Mouse (Mus musculus) retina, postnatal 1 day (tissue): Measurements from ENCODE around the gene Hoxb3.
A peak's percentile ranks its signal among the peaks of the same experiment; 100 is the strongest.

Experiments used
- DNase-seq: peaks from one replicate; pipeline ENCODE4 v3.0.0-alpha.2; 2012

Gene Hoxb3

DNA sequence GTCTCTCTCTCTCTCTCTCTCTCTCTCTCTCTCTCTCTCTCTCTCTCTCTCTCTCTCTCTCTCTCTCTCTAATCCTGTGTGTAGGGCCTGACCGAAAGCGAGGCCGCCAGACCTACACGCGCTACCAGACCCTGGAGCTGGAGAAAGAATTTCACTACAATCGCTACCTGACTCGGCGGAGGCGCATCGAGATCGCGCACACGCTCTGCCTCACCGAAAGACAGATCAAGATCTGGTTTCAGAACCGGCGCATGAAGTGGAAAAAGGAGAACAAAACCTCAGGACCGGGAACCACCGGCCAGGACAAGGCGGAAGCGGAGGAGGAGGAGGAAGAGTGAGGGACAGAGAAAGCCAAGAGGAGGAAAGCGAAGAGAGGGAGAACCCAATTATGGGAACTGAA lies 33.8 kb upstream of the Hoxb3 start:
- DNase-seq, result no peak

DNA sequence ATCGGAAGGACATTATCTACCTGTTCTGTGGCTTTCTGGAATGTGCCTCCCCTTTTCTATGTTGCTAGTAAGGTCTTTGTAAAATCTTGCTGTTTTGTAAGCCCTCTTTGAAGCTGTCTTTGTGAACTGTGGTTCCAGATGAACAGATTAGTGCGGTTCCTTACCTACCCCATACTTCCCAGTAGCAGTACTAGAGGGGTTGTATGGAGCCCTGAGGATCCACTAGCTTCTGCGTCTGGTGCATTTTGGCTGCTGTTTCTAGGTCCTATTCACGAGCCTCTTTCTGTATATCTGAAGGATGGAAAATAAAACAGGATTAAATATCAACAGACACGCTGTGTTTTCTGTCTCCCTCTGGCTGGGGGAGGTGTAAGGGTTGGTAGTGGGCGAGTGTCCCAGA lies 33.3 kb upstream of the Hoxb3 start:
- no peak for DNase-seq

DNA sequence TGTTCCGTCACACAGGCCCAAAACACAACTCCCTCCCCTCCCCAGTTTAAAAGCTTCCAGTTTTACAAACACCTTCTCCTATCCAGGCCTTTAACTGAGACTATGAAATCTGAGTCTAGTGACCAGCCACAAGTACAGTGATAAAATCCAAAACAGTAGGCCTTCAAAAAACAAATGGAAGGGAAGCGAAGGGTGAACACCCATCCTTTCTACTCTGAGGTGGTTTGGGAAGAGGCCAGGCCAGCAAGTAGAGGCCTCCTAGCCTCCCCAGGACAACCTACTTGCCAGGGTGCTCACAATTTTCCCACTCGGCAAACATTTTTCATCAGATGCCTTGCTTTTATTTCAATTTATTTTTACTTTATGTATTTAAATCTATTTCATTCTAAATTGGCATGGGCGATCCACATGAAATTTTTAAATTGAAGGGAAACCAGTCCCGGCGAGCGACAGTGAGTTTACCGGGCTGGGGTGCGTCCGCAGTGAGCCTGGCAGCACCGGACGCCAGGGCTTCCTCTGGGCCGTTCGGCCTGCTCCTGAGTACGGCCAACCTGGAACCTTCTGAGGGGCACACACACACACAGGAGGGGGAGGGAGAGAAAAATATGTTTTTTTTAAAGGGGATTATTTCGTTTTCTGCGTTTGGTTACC lies 32.3 kb upstream of the Hoxb3 start:
- no peak for DNase-seq

DNA sequence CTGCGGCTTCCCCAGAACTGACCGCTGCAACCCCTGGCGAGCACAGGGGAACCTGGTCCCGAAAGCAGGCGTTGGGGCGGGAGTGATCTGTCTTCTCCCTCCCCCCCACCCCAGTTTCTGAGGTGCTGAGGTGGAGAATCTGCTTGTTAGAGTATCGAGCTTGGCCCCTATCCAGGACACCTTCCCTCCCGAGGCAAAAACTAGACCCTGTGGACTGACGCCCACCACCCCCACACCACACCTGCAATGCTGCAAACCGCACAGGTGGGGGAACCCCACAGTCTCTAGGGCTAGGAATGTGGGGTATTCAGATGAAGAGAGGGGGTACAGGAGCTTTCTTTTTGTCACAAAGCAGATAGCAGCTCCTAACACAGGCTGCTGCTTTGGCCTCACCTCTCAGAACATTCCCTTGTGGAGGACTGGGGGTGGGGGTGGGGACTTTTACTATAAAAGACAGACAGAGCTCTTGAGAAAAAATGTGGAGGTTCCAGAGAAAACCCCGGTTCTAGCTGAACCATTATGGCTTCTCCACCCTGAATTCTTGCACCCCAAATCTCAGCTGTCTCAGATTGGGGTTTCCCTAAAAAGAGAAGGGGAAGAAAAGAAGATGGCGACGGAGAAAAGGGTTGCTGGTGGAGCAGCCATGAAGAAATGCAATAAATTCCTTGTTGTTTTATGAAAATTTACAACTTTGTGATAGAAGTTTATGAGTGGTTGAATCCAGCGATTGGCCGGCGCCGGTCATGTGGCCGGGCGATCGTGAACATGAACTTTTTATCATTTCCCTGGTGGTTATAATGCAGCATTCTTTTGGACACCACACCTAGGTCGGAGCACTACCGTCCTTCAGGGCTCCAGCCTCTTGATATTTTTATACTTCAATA lies 31.2 kb upstream of the Hoxb3 start, which contains the start of gene Hoxb6:
TSS of gene Hoxb6 (plus strand) at position 796 of the 884 bp plus-strand sequence.
- DNase-seq, result no peak

DNA sequence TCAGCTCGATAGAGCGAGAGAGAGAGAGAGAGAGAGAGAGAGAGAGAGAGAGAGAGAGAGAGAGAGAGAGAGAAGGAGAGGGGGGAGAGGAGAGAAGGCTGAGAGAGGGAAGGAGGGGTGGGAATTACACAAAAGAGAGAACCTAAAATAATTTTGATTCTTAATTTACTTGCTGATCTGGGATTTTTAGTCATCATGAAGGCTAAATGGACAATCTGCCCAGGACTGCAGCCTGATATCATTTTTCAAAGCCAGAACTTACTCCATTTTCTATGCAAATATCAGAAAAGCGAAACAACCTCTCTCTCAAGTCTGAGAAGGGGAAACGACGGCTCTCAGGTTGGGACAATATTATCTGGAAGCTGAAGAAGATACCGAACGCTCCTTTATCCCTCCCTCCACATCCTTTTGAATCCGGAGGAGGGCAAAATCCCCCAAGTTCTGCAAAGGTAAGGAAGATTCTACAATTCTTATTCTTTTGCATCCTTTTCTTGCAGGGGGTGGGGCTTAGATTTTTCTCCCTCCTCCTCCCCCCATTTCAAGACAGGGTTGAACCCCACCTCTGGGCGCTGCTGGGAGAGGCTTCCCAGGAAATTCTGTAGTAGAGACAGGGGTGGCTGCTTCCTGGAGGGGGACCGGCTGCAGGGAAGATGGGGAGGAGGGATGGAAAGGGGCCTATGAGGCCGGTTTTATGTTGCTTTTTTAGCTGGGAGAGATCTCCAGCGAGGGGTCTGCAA lies 30.4 kb upstream of the Hoxb3 start:
- no peak for DNase-seq

DNA sequence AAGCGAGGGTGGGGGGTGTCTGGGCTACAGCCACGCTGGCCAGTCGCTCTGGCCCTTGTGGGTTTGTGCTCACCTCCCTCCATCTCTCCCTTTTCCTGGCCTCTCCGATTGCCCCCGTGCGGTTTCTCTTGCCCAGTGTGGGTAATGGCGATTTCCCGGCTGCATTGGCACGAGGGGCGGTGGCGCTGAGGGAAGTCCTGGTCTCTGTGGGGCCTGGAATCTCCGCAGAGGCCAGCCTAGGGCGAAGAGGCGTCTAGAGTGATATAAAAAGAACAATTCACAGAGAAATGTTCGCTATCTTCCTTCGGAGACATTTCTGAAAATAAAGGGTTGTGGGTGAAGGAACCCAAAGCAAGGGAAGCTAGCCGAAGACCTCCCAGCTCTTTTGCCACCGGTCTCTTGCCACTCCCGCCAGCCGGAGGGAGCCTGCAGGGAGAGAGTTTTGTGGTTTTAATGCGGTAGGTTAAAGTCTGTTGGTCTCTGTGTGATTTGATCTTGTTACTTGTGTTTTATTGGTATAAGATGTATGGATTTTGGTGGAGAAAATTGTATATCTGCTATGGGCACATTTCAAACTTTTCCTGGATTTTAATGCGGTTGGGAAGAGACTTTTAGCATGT lies 29.7 kb upstream of the Hoxb3 start:
- DNase-seq, result no peak

DNA sequence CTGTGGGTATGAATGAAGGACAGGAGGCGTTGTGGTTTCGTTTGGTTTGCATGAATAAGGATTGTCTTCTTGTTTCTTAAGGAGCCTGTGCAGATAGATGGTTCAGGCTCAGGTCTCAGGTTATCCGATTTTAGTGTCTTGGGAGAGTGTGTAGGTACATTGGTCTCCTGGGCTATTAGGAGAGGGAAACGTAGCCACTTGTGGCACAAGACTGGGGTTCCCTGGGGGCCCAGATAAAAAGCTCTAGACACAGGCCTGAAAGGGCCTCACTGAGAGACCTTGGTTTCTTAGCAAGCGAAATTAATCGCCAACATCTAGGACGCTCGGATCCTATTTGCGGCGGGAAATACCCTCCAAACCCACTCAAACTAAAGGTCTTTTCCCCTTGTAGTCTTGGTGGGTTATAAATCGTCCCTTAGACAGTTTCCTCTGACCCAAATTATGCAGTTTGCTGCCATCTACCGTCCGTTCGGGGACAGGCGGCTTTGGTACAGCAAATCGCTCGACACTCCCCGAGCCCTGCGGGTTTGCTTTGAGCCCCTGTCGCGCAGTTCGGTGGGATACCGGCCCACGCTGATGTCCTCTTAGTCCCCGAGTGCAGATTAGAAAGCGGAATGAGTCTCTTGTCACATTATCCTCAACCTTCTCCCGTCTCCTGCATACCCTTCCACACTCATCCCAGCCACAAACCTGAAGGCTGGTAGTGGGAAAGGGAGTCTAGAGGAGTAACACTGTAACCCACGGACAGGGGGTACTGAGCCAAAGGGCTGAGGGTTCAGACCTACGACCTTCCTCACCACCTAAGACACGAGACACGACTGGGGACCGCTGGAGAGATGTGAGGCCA lies 28.7 kb upstream of the Hoxb3 start:
- peak; percentile 89 for DNase-seq

DNA sequence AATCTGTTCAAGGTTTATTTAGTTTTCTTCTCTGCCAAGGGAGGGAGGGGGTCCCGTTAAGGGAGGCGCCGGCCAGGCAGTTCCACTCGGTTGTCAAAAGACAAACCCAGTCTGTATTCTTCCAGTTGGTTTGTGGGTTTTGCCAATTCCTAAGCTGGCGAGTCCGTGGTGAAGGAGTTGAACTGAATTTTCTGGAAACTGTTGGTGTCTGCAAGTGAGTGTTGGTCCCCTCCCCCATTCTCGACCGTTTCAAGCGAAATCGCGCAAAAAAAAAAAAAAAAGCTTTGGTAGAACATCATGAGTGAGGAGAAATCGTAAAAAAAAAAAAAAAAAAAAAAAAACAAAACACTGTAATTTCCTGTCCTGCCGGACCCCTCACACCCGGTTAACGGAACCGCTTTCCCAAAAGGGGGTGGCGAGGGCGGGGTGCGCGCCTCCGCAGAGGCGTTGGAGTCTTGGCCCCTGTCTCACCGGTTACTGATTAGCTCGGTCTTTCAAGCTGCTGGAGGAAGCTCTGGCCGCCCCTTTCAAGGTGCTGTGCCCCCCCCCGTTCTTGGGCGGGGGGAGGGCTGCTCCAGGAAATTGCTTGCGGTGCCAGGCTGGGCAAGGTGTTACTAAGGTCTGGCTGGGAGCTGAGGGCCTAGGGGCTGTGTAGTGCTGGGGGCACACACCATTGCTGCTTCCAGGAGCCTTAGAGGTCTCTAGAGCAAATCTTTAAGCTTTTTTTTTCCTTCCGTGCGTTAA lies 27.9 kb upstream of the Hoxb3 start:
- no peak for DNase-seq

DNA sequence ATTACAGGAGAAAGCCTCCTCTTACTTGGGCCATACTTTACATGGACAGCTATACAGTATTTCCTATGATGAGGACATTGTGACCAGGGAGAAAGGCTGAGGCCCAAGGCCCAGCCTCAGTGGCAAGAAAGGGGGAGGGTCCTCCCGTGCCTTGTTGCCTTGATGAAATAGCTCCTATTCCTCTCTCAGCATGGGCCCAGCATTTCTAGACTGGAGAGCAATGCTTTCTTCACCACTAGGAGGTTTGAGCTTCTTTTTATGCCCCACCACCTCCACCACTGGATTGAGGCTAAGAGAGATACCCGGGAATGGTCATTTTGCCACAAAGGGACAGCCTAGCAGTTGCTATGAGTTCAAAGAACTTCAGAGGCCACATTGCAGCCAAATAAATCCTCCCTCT lies 26.1 kb upstream of the Hoxb3 start:
- no peak for DNase-seq

DNA sequence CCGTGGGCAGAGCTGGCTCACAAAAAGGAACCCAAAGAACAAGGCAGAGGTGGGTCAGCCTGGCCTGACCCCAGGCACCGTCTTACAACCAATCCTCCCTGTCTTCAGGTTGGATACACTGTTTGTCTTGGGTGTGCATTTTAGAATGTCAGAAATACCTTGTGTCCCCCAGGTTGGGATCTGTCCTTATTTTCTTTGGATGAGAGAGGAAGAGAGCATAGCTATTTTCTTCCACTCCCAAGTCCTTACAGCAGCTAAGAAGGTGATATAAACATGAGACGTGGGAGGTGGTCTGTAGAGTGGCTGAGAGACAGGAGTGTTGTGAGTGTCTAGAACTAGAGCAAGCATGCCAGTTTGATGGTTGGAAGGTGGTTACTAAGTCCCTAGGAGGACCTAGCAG lies 25.7 kb upstream of the Hoxb3 start:
- DNase-seq, result no peak

DNA sequence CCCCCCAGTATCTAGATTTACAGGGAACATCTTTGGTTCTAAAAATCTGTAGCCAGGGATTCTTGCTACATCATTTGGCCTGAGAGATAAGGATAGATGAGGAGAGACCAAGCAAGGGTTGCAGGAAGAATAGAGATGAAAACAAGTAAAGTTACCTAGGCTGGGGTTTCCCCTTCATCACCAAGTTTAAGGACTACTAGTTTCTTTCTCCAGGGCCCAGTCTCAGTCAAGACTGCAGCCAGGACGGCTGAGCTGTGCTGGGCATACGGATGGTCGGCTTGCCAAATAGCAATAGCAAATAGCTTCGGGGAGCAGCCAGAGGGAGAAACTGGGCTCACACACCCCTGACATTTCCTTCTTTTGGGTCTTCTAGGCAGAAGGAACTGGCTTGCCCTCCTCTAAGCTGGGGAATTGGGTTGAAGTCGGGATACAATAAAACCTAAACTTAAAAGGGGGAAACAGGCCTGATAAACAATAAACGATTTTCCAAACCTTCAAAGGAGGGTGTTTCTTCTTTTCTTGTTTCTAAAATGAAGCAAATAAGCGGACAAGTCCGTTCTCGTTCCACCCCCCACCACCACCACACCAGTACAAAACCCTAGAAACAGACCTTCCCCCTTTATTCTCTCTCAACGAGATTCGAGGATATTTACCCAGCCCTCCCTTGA lies 25.0 kb upstream of the Hoxb3 start:
- DNase-seq, result no peak

DNA sequence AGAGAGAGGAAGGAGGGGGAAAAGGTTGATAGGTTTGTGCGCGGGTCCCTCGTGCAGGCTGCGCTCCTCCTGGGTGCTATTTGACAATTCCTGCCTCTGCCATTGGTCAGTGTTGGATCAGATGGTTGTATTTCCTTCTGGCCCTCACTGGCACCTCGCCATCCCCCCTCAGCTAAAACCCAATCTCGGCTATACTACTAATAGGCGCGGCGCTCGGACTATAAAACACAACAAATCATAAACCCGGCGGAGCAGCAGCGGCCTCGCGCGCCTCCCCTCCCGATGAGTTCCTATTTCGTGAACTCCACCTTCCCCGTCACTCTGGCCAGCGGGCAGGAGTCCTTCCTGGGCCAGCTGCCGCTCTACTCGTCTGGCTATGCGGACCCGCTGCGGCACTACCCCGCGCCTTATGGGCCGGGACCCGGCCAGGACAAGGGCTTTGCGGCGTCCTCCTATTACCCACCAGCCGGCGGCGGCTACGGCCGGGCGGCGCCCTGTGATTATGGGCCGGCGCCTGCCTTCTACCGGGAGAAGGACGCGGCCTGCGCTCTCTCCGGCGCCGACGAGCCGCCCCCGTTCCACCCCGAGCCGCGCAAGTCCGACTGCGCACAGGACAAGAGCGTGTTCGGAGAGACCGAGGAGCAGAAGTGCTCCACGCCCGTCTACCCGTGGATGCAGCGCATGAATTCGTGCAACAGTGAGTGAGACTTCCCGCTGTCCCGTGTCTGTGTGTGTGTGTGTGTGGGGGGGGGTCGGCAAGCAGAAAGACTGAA lies 24.0 kb upstream of the Hoxb3 start:
- no peak for DNase-seq

DNA sequence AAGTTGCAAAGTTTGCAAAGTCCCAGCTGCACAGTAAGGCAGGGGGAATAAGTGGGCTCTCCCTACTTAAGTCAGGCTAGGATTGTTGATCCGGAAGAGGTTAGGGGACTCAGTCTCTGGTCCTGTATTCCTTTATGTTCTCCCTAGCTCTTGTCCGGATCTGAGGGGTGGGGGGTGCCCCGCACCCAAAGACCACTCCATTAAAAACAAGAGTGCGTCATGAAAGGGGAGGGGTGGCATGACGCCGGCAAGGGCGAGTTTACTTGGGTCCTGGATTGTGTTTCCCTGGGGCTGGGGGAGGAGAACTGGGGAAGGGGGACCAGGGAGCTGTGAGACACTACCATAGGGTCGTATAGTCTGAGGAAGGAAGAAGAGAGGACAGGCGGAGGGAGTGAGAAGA lies 23.3 kb upstream of the Hoxb3 start:
- DNase-seq, result no peak

DNA sequence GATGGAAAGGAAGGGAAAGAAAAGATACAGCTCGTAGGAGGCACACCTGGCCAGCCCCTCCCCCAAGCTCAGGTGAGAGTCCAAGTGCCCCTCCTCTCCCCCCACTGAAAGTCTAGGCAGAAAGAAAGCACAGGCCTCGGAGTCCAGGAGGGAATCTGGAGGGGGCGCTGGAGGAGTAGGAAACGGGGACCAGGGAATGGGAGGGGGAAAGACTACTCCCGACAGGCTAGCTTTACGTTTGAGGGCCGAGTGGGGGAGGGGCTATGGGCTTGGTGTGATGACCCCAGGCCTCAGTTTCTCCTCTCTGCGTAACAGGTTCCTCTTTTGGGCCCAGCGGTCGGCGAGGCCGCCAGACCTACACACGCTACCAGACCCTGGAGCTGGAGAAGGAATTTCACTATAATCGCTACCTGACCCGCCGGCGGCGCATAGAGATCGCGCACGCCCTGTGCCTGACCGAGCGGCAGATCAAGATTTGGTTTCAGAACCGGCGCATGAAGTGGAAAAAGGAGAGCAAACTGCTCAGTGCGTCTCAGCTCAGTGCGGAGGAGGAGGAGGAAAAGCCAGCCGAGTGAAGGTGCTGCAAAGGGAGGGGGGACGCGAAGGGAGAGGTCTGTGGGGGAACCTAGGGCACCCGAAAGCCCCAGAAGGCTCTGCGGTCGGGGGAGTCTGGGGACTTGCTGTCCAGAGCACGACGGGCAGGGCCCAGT lies 22.6 kb upstream of the Hoxb3 start:
- no peak for DNase-seq

DNA sequence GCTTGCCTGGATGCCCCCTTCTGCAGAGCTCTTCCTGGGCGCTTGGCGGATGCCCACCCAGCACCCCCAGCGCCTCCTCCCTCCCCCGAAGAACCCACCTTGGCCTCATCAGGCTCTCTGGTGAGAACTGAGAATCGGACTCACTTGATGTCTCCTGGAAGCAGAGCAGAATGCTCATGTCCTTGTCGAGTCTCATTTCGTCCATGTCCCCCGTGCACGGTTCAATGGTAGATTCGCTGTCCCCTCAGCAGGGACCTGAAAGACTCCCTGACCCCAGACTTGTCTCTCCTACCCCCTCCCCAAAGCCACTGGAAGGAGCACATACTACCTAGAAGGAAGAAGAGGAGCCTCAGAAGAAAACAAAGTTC lies 22.1 kb upstream of the Hoxb3 start:
- DNase-seq, result no peak

DNA sequence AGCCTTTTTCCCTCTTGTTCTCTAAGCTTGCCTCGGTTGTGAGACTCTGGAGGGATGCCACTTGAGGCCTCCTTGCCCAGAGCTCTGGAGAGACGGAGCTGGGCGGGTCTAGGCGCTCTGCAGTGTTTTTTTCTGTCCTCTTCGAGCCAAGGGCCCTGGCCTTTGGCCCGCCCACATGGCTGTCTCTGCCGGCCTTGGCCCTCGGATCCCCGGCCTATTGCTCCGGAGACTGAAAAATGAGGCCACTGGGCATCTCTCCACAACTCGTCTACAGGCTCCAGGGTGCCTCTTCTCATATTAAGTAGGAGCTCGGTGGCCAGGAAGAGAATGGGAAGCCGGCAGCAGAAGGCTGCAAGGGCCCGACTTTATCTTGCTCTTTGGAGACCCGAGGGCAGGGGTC lies 21.3 kb upstream of the Hoxb3 start:
- DNase-seq, result no peak

DNA sequence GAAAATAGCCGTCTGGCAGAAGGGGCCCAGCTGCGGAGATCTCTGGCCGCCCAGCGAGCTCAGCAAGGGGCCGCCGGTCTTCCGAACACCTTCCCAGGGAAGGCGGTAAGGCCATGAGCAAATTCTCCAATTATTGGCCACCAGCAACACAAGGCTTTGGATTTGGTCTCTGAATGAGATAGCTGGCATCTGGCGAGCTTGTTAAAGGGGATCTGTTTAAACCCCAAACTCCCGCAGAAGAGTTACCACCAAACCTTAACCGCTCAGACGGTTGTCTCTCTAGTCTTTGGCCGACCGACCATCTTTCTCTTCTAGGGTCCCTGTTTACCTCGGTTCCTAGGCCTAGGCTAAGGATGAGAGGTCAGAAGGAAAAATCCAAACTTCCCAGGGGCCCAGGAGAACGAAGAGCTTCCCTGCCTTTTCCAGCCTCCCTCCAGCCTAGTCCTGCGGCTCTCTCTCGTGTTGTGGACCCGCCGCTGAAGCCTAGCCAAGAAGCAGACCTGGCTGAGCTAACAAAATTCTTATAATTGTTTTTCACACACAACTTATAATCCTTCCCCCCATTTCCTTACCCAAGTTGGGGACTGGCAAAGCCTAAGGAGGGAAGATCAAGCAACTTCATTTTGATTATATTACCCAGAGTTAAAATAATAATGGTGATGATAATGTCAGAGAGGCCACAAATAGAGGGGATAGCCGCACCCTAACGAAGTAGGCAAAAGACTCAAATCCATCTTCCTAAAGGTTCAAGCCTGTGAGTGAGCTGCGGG lies 20.6 kb upstream of the Hoxb3 start:
- DNase-seq, result no peak
